Mouse (Mus musculus) olfactory bulb, adult 2 months (tissue): ENCODE measurements around the gene Slc6a11.

Source experiments
- CTCF ChIP-seq: fragments of 200-500 bp; IDR thresholded peaks from 2 replicates; pipeline ENCODE4 v1.5.1; 2012; ENCODE audit warnings: low read depth, mild to moderate bottlenecking, low read length, moderate library complexity; ENCODE audit not compliant: insufficient read depth
- POLR2A ChIP-seq: fragments of 200-500 bp; IDR thresholded peaks from 2 replicates; pipeline ENCODE4 v1.6.1; 2012; ENCODE audit warnings: mild to moderate bottlenecking, low read depth, low read length, moderate library complexity; ENCODE audit not compliant: insufficient read depth

DNA sequence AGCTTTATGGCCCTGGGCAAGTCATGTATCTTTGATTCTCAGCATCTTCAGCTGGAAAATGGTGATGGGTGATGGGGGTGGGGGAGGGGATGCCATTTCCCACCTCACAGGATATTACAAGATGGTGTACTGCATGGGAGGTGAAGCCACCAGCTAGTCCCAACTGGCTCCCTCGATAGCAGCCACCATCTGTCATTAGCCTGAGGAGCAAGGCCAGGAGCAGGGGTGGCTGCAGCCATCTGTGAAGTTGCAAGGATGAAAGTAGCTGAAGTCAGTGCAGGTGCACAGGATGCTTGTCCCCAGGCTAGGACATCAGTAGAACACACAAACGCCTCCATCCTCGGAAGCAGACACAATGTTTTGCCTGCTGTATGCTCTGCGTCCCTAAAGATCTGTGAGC, 159.9 kb downstream of the Slc6a11 start:
- TF ChIP-seq CTCF (no peak), POLR2A (no peak)
